Mouse (Mus musculus): ENCODE measurements at regions not wholly inside any gene's neighbourhood (a gene's known extent, or its start where the extent isn't known, plus 50 kb on each side); places are given as distances from the start of the nearest gene placed in this dataset.
A peak's percentile ranks its signal among the peaks of the same experiment; 100 is the strongest.

- WGBS: 65% methylated on average over 6 of the region's 6 CpGs
- H3K27ac ChIP-seq (replicated peaks): no peak overlapping the region
Observed at GRCm38 (mm10) chr6:82860485-82860884, 79.1 kb downstream of the Sema4f start.

GRCm38 (mm10) chr6:82856218-82856617 lies 82.0 kb upstream of the Hk2 start:
- no peak for DNase-seq (ENCODE audit: low spot score)
- H3K4me3 ChIP-seq: no peak overlapping the region
- no peaks in the 10 kb centered on the region for H3K9me3 ChIP-seq (replicated peaks)
- H3K27ac ChIP-seq (replicated peaks): no peak overlapping the region; the same call in 1 of the 2 replicates
- H3K4me1 ChIP-seq: no peaks in the 10 kb centered on the region; the same call in 1 of the 2 replicates
- H3K36me3 ChIP-seq: no peaks in the 10 kb centered on the region
- H3K27me3 ChIP-seq (ENCODE audit: low read depth, poor library complexity, severe bottlenecking): no peaks in the 10 kb centered on the region
- WGBS: 80% methylated on average over 9 of the region's 9 CpGs

More at GRCm38 (mm10) chr6:82860485-82860884, 79.1 kb downstream of the Sema4f start:
- H3K36me3 ChIP-seq: no peaks in the 10 kb centered on the region
- H3K4me1 ChIP-seq: peaks cover 13% of the 10 kb centered on the region
- no peaks in the 10 kb centered on the region for H3K27me3 ChIP-seq (ENCODE audit: low read depth, poor library complexity, severe bottlenecking)
- no peaks in the 10 kb centered on the region; the same call in 1 of the 2 replicates for H3K9me3 ChIP-seq (replicated peaks)
- DNase-seq (ENCODE audit: low spot score): no peak
- H3K4me3 ChIP-seq: no peak overlapping the region

GRCm38 (mm10) chr6:82855401-82855800 lies 81.1 kb upstream of the Hk2 start:
- H3K9me3 ChIP-seq (replicated peaks): no peaks in the 10 kb centered on the region
- H3K4me1 ChIP-seq: no peaks in the 10 kb centered on the region
- 71% methylated on average over 7 of the region's 7 CpGs for WGBS

GRCm38 (mm10) chr6:82854780-82855179 lies 80.5 kb upstream of the Hk2 start:
- Histone ChIP-seq H3K4me3 (no peak overlapping the region), H3K4me1 (no peaks in the 10 kb centered on the region), H3K9me3 (replicated peaks) (no peaks in the 10 kb centered on the region), H3K27ac (replicated peaks) (no peak overlapping the region), H3K36me3 (no peaks in the 10 kb centered on the region), H3K27me3 (ENCODE audit: low read depth, poor library complexity, severe bottlenecking) (no peaks in the 10 kb centered on the region)
- DNase-seq (ENCODE audit: low spot score): no peak

More at GRCm38 (mm10) chr6:82855401-82855800, 81.1 kb upstream of the Hk2 start:
- H3K4me3 ChIP-seq: no peak overlapping the region
- no peaks in the 10 kb centered on the region for H3K36me3 ChIP-seq
- H3K27ac ChIP-seq (replicated peaks): no peak overlapping the region
- no peaks in the 10 kb centered on the region for H3K27me3 ChIP-seq (ENCODE audit: low read depth, poor library complexity, severe bottlenecking)
- no peak for DNase-seq (ENCODE audit: low spot score)

GRCm38 (mm10) chr6:82854338-82854737 lies 80.1 kb upstream of the Hk2 start:
- H3K27me3 ChIP-seq (ENCODE audit: low read depth, poor library complexity, severe bottlenecking): no peaks in the 10 kb centered on the region
- WGBS: 80% methylated on average over 6 of the region's 6 CpGs
- no peak overlapping the region for H3K4me3 ChIP-seq
- no peaks in the 10 kb centered on the region for H3K36me3 ChIP-seq
- no peak overlapping the region for H3K27ac ChIP-seq (replicated peaks)
- H3K9me3 ChIP-seq (replicated peaks): no peaks in the 10 kb centered on the region
- H3K4me1 ChIP-seq: no peaks in the 10 kb centered on the region
- DNase-seq (ENCODE audit: low spot score): no peak

- WGBS: 86% methylated on average over 5 of the region's 5 CpGs
- H3K9me3 ChIP-seq (replicated peaks): no peaks in the 10 kb centered on the region
- no peak overlapping the region for H3K27ac ChIP-seq (replicated peaks)
- H3K4me1 ChIP-seq: no peaks in the 10 kb centered on the region
- no peaks in the 10 kb centered on the region for H3K27me3 ChIP-seq (ENCODE audit: low read depth, poor library complexity, severe bottlenecking)
- no peaks in the 10 kb centered on the region for H3K36me3 ChIP-seq
- DNase-seq (ENCODE audit: low spot score): no peak
- H3K4me3 ChIP-seq: no peak overlapping the region
Observed at GRCm38 (mm10) chr6:82853076-82853475, 78.8 kb upstream of the Hk2 start.

- DNase-seq (ENCODE audit: low spot score): no peak
- Histone ChIP-seq H3K4me1 (no peaks in the 10 kb centered on the region), H3K27me3 (ENCODE audit: low read depth, poor library complexity, severe bottlenecking) (no peaks in the 10 kb centered on the region), H3K4me3 (no peak overlapping the region), H3K36me3 (no peaks in the 10 kb centered on the region), H3K9me3 (replicated peaks) (no peaks in the 10 kb centered on the region), H3K27ac (replicated peaks) (no peak overlapping the region)
- 93% methylated on average over 9 of the region's 9 CpGs for WGBS
Observed at GRCm38 (mm10) chr6:82850556-82850955, 76.3 kb upstream of the Hk2 start.

GRCm38 (mm10) chr6:82847598-82847997 lies 73.3 kb upstream of the Hk2 start:
- DNase-seq (ENCODE audit: low spot score): no peak
- Histone ChIP-seq H3K27ac (replicated peaks) (no peak overlapping the region), H3K36me3 (no peaks in the 10 kb centered on the region), H3K27me3 (ENCODE audit: low read depth, poor library complexity, severe bottlenecking) (no peaks in the 10 kb centered on the region), H3K4me3 (no peak overlapping the region), H3K4me1 (no peaks in the 10 kb centered on the region), H3K9me3 (replicated peaks) (no peaks in the 10 kb centered on the region)
- 76% methylated on average over 2 of the region's 2 CpGs for WGBS

- Histone ChIP-seq H3K9me3 (replicated peaks) (no peaks in the 10 kb centered on the region), H3K36me3 (no peaks in the 10 kb centered on the region), H3K4me1 (no peaks in the 10 kb centered on the region), H3K27ac (replicated peaks) (no peak overlapping the region), H3K27me3 (ENCODE audit: low read depth, poor library complexity, severe bottlenecking) (no peaks in the 10 kb centered on the region), H3K4me3 (no peak overlapping the region)
- WGBS: 81% methylated on average over 8 of the region's 8 CpGs
- no peak for DNase-seq (ENCODE audit: low spot score)
Observed at GRCm38 (mm10) chr6:82846587-82847150, 72.4 kb upstream of the Hk2 start.

- Histone ChIP-seq H3K4me1 (no peaks in the 10 kb centered on the region), H3K27me3 (ENCODE audit: low read depth, poor library complexity, severe bottlenecking) (no peaks in the 10 kb centered on the region), H3K36me3 (no peaks in the 10 kb centered on the region), H3K4me3 (no peak overlapping the region), H3K27ac (replicated peaks) (no peak overlapping the region), H3K9me3 (replicated peaks) (no peaks in the 10 kb centered on the region)
- WGBS: 60% methylated on average over 3 of the region's 3 CpGs
- DNase-seq (ENCODE audit: low spot score): peak; percentile 20
Observed at GRCm38 (mm10) chr6:82844432-82844831, 70.2 kb upstream of the Hk2 start.

- 89% methylated on average over 4 of the region's 4 CpGs for WGBS
- H3K27ac ChIP-seq (replicated peaks): no peak overlapping the region
- H3K27me3 ChIP-seq (ENCODE audit: low read depth, poor library complexity, severe bottlenecking): no peaks in the 10 kb centered on the region
- H3K9me3 ChIP-seq (replicated peaks): no peaks in the 10 kb centered on the region
- no peaks in the 10 kb centered on the region for H3K4me1 ChIP-seq
- H3K4me3 ChIP-seq: no peak overlapping the region
- no peaks in the 10 kb centered on the region for H3K36me3 ChIP-seq
- DNase-seq (ENCODE audit: low spot score): no peak
Observed at GRCm38 (mm10) chr6:82843881-82844280, 69.6 kb upstream of the Hk2 start.

- Histone ChIP-seq H3K9me3 (replicated peaks) (no peaks in the 10 kb centered on the region), H3K4me1 (no peaks in the 10 kb centered on the region), H3K36me3 (no peaks in the 10 kb centered on the region), H3K27me3 (ENCODE audit: low read depth, poor library complexity, severe bottlenecking) (no peaks in the 10 kb centered on the region), H3K4me3 (no peak overlapping the region), H3K27ac (replicated peaks) (no peak overlapping the region)
- no peak for DNase-seq (ENCODE audit: low spot score)
- WGBS: 65% methylated on average over 9 of the region's 9 CpGs
Observed at GRCm38 (mm10) chr6:82837246-82837645, 63.0 kb upstream of the Hk2 start.

- no peaks in the 10 kb centered on the region for H3K9me3 ChIP-seq (replicated peaks)
- H3K27ac ChIP-seq (replicated peaks): no peak overlapping the region
- WGBS: 82% methylated on average over 11 of the region's 11 CpGs
- H3K27me3 ChIP-seq (ENCODE audit: low read depth, poor library complexity, severe bottlenecking): no peaks in the 10 kb centered on the region
- no peak overlapping the region for H3K4me3 ChIP-seq
- no peaks in the 10 kb centered on the region for H3K4me1 ChIP-seq
- DNase-seq (ENCODE audit: low spot score): no peak
- no peaks in the 10 kb centered on the region for H3K36me3 ChIP-seq
Observed at GRCm38 (mm10) chr6:82835222-82836064, 61.2 kb upstream of the Hk2 start.
